Mouse (Mus musculus): ENCODE measurements at regions not wholly inside any gene's neighbourhood (a gene's known extent, or its start where the extent isn't known, plus 50 kb on each side); places are given as distances from the start of the nearest gene placed in this dataset.
A peak's percentile ranks its signal among the peaks of the same experiment; 100 is the strongest.
"Not testable (repeated sequence)": the region's sequence is repeated elsewhere in the genome, so short reads cannot be mapped to it uniquely, and the experiment has no call there.

DNA sequence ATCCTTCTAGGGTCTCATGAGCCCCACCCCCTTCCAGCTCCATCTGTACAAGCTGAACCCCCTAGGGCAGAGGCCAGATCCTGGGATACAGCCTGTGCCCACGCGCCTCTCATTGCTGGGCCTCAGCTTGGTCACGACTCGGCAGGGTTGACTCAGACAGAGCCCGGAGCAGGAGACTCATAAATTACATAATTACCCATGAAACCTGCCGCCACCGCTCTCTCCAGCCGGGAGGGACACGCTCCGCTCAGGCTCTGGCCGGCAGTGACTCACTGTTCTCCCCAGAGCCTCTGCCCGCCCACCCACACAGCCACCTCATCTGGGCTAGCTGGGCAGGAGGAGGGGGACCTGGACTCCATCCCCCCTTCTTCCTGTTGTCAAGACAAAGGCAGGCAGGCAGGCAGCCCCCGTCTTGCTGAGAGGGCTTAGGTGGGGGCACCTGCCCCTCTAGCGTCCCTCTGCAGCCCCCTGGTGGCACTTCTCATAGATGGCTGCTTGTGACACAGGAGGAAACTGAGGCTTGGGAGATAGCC lies 149.6 kb upstream of the Rtl1 start:
- peak; percentile 43 to 73 for DNase-seq (ENCODE audit: low spot score in 2 of 2)

DNA sequence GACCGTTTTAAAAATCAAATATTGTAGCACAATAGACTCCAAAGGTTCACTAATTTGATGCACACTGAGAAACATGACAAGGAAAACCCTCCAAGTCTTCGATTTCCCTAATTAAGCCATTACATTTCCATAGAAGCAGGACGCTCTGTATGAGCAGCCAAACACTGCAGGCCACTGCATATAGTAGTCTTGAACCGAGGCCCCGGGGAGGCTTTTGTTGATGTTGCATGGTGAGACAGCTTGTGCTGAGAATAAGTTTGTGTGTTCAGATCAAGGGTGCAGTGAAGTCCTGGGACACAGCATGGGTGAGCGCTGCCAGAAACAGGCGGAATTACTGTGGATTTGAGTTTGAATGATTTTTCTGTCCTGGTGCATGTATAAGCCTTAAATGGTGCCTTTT lies 154.9 kb upstream of the Rtl1 start:
- DNase-seq (ENCODE audit: low spot score in 2 of 2): no peak

DNA sequence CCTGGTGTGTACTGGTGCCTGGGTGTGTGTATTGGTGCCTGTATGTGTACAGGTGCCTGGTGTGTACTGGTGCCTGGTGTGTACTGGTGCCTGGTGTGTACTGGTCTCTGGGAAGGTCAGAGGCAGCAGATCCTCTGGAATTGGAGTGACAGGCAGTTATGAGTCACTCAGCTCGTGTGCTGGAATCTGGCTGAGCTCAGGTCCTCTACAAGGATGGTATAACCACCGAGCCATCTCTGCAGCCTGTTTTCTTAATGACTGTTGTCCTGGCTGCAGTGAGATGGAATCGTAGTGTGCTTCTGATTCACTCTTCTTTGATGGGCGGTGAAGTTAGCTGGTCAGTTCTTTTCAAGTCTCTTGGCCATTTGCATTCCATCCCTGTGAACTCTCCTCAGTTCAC lies 164.2 kb upstream of the Rtl1 start:
- DNase-seq (ENCODE audit: low spot score in 2 of 2): no peak

DNA sequence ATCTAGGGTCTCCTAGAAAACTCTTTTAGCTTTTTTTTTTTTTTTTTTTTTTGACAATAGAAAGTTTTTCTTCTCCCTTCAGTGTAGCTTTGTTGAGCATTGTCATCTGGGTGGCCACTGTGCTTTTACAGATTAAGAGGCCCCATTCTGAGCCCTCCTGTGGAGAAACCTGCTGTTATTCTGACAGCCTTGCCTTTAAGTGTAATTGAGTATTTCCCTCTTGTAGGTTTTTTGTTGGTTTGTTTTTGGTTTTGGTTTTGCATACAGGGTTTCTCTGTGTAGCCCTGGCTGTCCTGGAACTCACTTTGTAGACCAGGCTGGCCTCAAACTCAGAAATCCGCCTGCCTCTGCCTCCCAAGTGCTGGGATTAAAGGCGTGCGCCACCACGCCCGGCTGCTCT lies 166.5 kb upstream of the Rtl1 start:
- not testable (repeated sequence) for DNase-seq (ENCODE audit: low spot score in 2 of 2)

DNA sequence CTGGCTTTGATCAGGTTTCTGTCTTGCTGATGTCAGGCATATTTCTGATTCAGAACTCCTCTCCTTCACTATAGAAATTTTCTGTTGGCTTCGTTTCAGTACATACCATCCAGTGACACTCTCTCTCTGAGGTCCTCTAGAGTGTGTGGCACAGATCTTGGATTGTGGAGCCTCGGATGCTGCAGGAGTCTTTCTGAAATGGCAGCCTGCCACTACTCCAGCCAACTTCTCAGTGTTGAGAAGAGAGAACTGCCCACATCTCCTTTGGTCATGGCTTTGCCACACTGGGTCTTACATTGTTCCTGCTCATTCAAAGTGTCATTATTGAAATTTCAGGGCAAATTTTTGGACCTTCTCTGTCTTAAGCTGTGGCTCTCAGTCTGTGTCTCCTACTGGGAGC lies 172.4 kb upstream of the Rtl1 start:
- no peak for DNase-seq (ENCODE audit: low spot score in 2 of 2)

DNA sequence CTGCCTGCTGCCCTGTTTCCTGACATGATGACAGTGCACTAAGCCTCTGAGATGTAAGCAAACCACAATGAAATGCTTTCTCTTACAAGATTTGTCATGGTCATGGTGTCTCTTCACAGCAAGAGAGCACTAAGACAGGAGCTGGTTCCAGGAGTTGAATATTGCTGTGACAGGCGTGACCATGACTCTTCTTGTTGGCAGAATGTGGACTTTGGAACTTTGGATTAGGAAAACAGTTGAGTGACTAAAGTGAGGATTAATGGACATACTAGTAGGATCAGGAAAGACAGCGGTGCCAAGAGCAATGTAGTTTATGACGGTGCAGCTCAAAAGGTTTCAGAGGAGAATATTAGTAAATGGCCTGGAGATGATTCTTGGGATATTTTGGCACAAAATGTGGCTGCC lies 173.8 kb upstream of the Rtl1 start:
- DNase-seq (ENCODE audit: low spot score in 2 of 2): no peak

DNA sequence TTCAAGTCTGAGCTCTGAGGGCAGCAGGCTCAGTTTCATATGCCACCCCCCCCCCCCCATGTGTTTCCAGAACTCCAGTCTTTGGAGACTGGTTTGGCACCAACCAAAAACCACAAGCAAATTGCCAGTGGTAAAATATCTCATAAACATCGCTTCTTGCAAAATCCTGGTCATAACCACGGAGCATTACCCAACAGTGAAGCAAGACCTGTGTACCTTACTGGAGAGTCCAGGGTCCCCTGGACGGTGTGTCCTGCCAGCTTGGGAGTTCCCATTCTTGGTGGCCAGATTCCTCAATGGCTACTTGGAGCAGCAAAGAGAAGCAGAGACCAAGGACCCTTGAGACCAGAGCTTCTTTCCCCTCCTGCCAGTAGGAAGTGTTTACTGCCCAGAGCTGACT lies 198.7 kb upstream of the Rtl1 start:
- no peak for DNase-seq (ENCODE audit: low spot score in 2 of 2)

DNA sequence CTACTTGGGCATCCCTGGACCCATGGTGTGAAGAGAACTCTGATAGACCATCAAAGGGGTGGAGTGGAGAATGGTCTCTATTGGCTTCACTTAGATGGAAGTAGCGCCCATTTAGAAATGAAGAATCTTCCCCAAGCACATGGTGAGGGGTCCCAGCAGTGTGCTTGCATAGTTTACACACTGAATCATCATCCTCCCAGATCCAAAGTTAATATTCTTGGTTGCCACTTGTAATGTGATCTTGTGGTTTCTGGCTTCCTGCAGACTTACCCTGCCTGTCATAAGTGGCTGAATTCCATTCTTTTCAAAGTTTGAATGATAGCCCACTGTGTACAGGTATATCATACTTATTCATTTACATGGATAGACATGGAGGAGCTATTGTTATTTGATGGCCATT lies 199.3 kb upstream of the Rtl1 start:
- no peak for DNase-seq (ENCODE audit: low spot score in 2 of 2)

DNA sequence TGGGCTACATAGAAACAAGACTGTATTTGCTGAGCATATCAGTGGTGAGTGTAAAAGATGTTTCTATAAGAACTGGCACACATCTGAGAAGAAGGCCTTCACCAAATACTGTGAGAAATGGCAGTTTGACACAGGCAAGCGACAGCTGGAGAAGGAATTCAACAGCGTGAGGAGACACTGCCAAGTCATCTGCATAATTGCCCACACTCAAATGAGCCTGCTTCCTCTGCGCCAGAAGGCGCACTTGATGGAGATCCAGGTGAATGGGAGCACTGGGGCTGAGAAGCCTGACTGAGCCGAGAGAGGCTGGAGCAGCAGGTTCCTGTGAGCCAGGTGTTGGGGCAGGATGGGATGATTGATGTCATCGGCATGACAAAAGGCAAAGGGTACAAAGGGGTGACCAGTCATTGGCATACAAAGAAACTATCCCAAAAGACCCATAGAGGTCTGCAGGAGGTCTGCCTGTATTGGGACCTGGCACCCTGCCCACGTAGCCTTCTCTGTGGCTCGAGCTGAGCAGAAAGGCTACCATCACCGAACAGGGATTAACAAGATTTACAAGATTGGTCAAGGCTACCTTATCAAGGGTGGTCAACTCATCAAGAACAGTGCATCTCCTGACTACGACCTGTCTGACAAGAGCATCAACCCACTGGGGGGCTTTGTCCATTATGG lies 227.2 kb upstream of the Rtl1 start:
- DNase-seq (ENCODE audit: low spot score in 2 of 2): no peak

DNA sequence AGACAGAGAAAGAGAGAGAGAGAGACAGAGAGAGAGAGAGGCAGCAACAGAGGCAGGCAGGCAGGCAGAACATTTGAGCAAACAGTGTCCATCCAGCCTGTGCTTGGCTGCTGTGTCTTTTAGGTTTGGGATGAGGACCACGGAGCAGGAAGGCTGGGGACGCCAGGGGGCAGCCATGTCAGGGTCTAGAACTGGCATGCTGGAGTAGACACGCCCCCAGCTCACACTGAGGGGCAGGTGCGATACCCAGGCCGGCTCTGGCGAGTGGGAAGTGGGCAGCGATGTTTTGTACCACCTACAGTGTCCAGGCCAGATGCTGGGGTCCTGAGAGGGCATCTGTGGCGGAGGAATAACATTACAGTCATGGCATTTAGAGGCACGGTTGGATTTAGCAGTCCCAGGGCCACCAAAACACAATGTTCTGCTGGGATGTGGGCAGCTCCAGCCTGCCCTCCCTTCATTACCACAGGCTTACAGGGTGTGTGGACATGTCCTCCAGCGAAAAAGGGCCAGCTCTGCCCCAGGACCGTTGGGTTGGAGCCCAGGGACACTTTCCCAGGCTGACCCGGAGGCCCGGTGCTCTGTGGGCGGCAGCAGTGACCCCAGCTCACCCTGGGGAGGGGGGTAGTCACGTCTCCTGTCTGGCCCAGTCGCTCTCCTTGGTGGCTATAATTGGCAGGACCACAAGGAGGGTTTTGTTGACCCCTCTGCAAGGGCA lies 230.3 kb upstream of the Rtl1 start:
- DNase-seq (ENCODE audit: low spot score in 2 of 2): no peak

DNA sequence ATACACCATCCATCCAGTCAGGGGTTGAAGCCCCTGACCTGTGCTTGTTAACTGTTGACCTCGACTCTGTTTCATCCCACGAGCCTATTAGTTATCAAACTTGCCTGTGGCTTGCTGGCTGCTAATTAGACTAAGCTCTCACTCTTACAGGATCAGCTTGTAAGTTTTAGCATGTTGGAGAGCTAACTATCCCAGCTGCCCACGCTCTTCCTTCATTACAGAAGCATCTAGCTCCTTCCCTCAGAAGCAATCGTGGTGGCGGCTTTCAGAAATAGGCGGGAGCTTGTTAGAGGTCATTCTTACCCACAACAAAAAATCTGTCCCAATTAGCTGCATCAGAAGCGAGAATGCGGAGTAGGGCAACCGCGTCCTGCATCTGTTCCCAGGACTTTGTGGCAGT lies 232.8 kb upstream of the Rtl1 start:
- no peak for DNase-seq (ENCODE audit: low spot score in 2 of 2)

DNA sequence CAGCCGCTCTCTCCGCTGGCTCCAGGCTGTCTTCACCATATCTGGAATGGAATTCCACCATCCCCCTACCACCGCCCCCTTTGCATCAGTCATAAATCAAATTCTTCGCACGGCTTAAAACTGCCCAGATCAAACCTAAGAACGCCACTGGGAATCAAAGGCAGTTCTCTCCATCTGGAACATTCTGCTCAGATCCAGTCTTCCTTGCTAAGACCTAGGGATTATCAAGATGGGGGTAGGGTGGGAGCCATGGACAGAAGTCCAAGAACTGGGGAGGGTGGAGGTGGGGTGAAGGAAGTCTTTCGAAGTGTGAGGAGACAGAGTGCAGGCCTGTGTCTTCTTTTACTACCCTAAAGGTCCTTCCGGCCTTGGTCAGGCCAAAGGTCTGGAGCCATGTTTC lies 236.4 kb upstream of the Rtl1 start:
- no peak for DNase-seq (ENCODE audit: low spot score in 2 of 2)

DNA sequence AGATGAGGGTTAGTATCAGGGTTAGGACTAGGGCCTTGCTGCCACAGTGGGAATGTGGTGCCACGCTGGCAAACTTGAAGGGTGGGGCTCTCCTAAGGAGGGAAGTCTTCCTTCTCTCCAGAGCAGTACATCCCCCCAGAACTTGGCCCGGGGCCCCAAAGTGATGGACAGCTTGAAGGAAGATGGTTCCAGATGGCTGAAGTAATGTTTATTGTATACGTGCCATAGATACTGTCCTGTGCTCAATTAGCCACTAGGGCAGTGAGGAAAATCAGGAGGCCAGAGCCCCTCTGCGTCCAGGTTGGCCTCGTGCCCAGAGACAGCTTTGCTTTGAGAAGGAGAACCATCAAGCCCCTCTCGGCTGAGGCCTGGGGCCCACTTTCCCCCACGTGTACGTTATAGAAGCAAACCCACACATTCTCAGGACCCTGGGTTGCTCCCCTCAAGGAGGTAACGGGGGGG lies 239.0 kb upstream of the Rtl1 start:
- no peak for DNase-seq (ENCODE audit: low spot score in 2 of 2)

DNA sequence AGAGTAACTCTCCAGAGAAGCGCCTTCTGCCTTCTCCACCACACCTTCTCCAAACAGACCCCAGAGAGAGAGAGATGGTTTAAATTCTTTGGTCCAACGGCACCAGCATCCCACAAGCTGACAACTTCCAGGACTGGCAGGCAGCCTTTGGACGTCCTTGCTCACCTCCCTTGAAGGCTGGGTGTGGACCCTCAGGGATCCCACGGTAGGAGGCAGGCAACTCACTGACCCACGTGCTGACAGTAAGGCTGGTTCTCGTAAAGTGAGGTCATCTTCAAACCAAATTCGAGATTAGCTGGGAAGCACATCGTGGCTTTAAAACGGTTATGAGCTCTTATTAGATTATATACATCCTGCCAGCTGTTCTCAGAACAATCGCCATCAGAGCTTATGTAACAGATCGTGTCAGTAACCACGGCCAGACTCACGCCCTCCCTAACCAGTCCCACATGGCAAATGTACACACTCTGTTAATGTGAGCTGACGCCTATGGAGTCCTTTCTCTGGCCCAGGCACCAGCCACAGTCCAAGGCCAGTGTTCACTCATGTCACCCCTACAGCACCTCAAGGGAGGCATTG lies 239.9 kb upstream of the Rtl1 start:
- no peak for DNase-seq (ENCODE audit: low spot score in 2 of 2)

DNA sequence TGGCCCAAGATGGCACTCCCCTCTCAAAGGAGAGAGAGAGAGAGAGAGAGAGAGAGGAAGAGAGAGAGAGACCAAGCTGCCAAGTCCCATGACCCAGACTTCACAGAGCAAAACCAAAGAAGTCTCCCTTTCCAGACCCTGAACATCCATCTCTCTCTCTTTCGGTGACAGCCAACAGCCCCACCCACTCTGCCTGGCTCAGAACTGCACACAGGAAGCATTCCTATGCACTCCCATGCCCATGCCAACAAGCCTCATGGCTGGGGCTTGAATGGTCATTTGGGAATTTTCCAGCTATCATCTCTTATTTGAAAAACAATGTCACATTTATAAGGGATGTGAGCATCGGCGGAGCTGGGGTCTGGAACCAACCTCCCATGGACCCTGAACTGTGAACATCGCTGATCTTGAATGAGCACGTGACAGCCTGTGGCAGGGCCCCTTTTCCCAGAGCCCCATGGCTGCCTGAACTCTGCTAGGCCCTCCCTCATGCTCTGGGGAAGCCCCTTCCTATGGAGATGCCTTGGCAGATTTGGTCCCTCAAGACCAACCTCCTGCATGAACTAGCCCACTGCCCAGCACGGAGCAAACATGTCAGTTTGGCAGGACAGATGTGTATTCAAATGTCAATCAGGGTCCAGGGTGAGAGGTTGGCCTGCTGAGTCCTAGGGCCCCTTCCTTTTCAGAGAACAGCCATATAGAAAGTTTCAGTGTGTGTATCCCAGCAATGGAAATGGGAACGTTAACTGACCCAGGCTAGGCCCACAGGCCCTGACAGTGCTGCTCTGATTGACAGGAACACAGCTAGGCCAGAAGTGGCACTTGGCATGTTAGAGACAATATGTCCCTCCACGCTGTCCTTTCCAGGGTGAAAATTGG lies 244.8 kb upstream of the Rtl1 start:
- no peak for DNase-seq (ENCODE audit: low spot score in 2 of 2)

DNA sequence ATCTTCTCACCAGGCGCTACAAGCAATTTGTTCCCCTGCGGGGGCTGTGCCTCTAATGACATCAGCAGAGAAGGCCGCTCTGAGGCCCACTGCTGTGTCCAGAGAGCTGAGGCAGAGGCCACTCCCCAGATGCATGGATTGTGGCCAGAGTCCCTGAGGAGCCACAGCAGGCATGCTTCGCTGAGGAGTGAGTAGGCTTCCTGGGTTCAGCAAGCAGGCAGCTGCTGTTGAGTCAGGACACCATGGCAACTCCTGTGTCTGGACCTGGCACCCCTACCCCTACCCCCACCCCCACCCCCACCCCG lies 245.4 kb upstream of the Rtl1 start:
- DNase-seq (ENCODE audit: low spot score in 2 of 2): no peak

DNA sequence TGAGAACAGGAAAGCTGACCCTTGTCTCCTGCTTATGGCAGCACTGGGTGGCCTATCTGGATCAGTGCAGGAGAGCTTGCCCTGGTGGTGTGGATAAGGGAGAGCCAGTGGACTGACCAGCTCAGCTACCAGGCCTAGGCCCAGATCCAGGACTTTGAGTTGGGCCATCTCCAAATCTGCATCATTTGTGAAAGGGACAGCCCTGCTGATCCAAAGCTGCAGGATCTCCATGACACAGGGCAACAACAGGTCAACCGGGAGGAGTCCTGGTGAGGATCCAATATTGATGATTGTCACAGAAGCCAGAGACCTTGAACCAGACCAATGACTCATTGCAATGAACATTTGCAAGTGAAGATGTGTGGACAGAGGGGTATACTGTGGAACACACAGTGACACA lies 256.2 kb upstream of the Rtl1 start:
- DNase-seq (ENCODE audit: low spot score in 2 of 2): no peak

DNA sequence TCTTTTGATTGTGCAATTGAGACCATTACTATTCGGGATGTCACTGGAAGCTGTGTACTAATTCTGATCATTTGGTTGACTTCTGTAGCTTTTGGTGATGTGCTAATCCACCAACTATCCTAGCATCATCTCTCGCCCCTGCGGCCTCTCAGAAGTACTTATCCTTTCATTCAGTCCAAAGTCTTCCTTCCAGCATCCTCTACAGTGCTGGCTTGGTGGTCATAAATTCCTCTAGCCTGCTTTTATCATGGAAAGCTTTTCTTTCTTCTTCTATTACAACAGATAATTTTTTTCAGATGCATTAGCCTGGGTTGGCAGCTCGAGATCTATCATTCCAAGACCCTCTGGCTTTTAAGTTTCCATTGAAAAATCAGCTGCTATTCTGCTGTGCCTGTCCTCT lies 257.6 kb upstream of the Rtl1 start:
- DNase-seq (ENCODE audit: low spot score in 2 of 2): no peak

DNA sequence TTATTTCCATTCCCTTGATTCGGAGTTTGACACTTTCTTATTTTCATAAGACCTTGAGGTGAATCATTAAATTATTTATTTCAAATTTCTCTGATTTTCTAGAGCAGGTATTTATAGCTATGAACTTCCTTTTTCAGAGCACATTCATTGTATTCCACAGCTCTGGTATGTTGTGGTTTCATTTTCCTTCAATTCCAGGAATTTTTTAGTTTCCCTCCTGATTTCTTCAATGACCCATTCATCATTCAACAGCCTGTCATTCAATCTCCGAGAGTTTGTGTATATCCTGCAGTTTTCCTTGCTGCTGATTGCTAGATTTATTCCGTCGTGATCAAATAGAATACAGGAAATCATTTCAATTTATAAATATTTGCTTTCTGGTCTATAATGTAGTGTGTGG lies 264.7 kb upstream of the Rtl1 start:
- DNase-seq (ENCODE audit: low spot score in 2 of 2): no peak

DNA sequence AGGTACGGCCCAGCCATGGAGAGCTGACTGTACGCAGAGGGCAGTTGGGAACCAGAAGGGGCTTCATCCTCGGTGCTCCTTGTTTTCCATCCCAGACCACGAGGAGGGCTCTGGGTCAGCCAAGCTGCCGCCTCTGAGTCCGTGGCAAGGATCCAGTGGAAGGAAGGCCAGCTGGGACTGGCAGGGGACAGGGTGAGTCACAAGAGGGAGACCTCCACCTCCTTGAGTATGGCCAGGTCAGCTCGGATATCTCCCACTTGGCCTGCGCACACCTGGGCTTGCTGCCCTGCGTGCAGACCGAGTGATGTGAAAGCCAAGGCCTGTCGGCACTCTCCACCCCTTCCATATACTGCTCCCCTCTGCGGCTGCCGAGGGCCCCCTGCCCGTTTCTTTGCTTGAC lies 270.9 kb upstream of the Rtl1 start:
- no peak for DNase-seq (ENCODE audit: low spot score in 2 of 2)

DNA sequence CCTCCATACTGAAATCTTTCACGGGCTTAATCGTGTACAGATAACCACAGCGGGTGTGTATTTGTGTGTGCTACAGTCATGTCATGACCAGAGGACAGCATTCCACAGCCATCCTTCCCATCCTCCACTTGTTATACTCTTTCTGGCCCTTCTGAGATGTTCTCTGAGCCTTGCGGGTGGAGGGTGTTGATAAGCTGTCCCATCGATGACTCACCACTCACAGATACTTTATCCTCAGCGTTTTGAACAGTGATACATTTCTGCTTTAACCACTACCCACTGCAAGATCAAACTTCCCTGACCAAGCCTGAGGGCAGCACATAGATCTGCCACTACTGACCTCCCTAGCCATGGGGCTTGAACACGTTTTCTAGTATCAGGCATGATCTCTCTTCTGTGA lies 274.3 kb upstream of the Rtl1 start:
- DNase-seq (ENCODE audit: low spot score in 2 of 2): no peak

DNA sequence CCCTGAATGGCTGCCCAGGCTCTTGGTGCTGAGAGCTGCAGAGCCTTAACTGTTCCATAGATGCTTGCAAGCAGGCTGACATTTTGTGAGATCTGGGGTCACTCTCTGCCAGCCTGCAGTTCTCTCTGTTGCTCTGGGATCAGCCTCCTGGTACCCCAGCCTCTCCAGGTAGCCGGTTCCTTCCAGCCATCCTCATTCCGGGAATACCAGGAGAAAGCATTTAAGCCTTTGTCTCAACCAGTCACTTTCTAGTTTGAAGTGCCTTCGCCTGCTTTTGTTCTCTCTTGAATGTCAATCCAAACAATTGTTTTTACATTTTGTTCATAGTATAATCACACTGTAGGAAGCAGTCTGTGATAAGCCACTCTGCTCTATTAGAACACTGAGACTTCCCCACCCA lies 281.0 kb upstream of the Rtl1 start:
- DNase-seq (ENCODE audit: low spot score in 2 of 2): no peak

All from urinary bladder, adult 18-20 months (tissue).